Mouse (Mus musculus) limb, embryonic 13.5 days (tissue): ENCODE data around the gene Fam50b. TPM values are rescaled to one million over a fixed set of nuclear protein-coding genes. Genes with fewer than 3 reads are reported as not detected.

Experiments used
- ATAC-seq: fragments of 200-750 bp; cut with Nextera tagmentation; 2 replicates; pipeline ENCODE4 v1.8.0; 2017; ENCODE audit warnings: low read depth, moderate number of reproducible peaks, moderate TSS enrichment; ENCODE audit not compliant: low FRiP score
- H3K27ac ChIP-seq: fragments of 300-500 bp; sonication (generic); 2 replicates; pipeline ENCODE4 v1.5.1; 2015; ENCODE audit warnings: inconsistent platforms, mild to moderate bottlenecking, moderate library complexity
- H3K27me3 ChIP-seq: fragments of 300-500 bp; sonication (generic); 2 replicates; pipeline ENCODE4 v1.6.1; 2015; ENCODE audit warnings: mild to moderate bottlenecking, inconsistent platforms
- H3K36me3 ChIP-seq: fragments of 300-500 bp; sonication (generic); 2 replicates; pipeline ENCODE4 v1.6.1; 2015; ENCODE audit warnings: inconsistent platforms, mild to moderate bottlenecking, moderate library complexity
- H3K4me1 ChIP-seq: fragments of 300-500 bp; sonication (generic); 2 replicates; pipeline ENCODE4 v1.6.1; 2015; ENCODE audit warnings: inconsistent platforms
- H3K4me2 ChIP-seq: fragments of 300-500 bp; sonication (generic); replicated peaks from 2 replicates; pipeline ENCODE4 v1.6.1; 2015; ENCODE audit warnings: inconsistent platforms, mild to moderate bottlenecking, moderate library complexity
- H3K4me3 ChIP-seq: fragments of 300-500 bp; sonication (generic); 2 replicates; pipeline ENCODE4 v1.5.1; 2015; ENCODE audit warnings: moderate library complexity, mild to moderate bottlenecking, inconsistent platforms
- H3K9ac ChIP-seq: fragments of 300-500 bp; sonication (generic); 2 replicates; pipeline ENCODE4 v1.6.1; 2015; ENCODE audit warnings: mild to moderate bottlenecking, inconsistent platforms
- H3K9me3 ChIP-seq: fragments of 300-500 bp; sonication (generic); 2 replicates; pipeline ENCODE4 v1.6.1; 2016; ENCODE audit warnings: inconsistent platforms
- WGBS: fragments of 180-500 bp; shearing (Covaris S2); methylation state at CpG from one replicate; pipeline ENCODE4 v1.1.7; 2015; 5-methylcytosine and 5-hydroxymethylcytosine counted together
- polyA plus RNA-seq: library from polyadenylated mRNA; unstranded; fragments of >200 nt; fragmentation: Nextera tagmentation; extraction: Ambion mirVana; gene quantifications from 2 replicates; pipeline ENCODE4 v1.2.1, GENCODE M21; 2015

The Fam50b gene
- polyA plus RNA-seq, 1 experiment from 2014 or later = not detected

GRCm38 (mm10) chr13:34780856-34781610 lies 46.4 kb downstream of the Fam50b start:
- H3K27me3 ChIP-seq = no peaks in the 10 kb centered on the region
- H3K27ac ChIP-seq = peak overlapping the region; percentile 16; the same call in 1 of the 2 replicates
- no peak overlapping the region for H3K9ac ChIP-seq
- WGBS = 52% methylated on average over 7 of the region's 7 CpGs
- H3K4me1 ChIP-seq = peaks cover 15% of the 10 kb centered on the region
- H3K9me3 ChIP-seq = no peaks in the 10 kb centered on the region
- ATAC-seq = peak; percentile 64
- no peaks in the 10 kb centered on the region for H3K36me3 ChIP-seq
- H3K4me3 ChIP-seq = no peak overlapping the region
- no peak overlapping the region for H3K4me2 ChIP-seq

- no peaks in the 10 kb centered on the region for H3K9me3 ChIP-seq
- no peak overlapping the region for H3K27ac ChIP-seq
- H3K36me3 ChIP-seq = no peaks in the 10 kb centered on the region
- H3K27me3 ChIP-seq = no peaks in the 10 kb centered on the region
- no peak overlapping the region for H3K4me2 ChIP-seq
- H3K4me3 ChIP-seq = no peak overlapping the region
- WGBS = 68% methylated on average over 4 of the region's 4 CpGs
- peaks cover 15% of the 10 kb centered on the region for H3K4me1 ChIP-seq
- no peak overlapping the region for H3K9ac ChIP-seq
- peak; percentile 32; the same call in 1 of the 2 replicates for ATAC-seq
These were observed 47.0 kb downstream of the Fam50b start for GRCm38 (mm10) chr13:34781611-34782009.

- no peak overlapping the region for H3K4me2 ChIP-seq
- H3K27me3 ChIP-seq = no peaks in the 10 kb centered on the region
- no peak overlapping the region for H3K9ac ChIP-seq
- H3K9me3 ChIP-seq = no peaks in the 10 kb centered on the region
- H3K36me3 ChIP-seq = no peaks in the 10 kb centered on the region
- no peak overlapping the region for H3K27ac ChIP-seq
- 79% methylated on average over 8 of the region's 8 CpGs for WGBS
- H3K4me1 ChIP-seq = peaks cover 22% of the 10 kb centered on the region
- H3K4me3 ChIP-seq = no peak overlapping the region
- no peak for ATAC-seq
These were observed 50.2 kb downstream of the Fam50b start for GRCm38 (mm10) chr13:34784818-34785217.

- no peak for ATAC-seq
- H3K9me3 ChIP-seq = no peaks in the 10 kb centered on the region
- H3K27ac ChIP-seq = no peak overlapping the region
- no peaks in the 10 kb centered on the region for H3K27me3 ChIP-seq
- no peak overlapping the region for H3K9ac ChIP-seq
- no peaks in the 10 kb centered on the region for H3K36me3 ChIP-seq
- no peak overlapping the region for H3K4me3 ChIP-seq
- peaks cover 8% of the 10 kb centered on the region; the same call in 1 of the 2 replicates for H3K4me1 ChIP-seq
- 88% methylated on average over 5 of the region's 5 CpGs for WGBS
- H3K4me2 ChIP-seq = no peak overlapping the region
These were observed 52.0 kb downstream of the Fam50b start for GRCm38 (mm10) chr13:34786634-34787033.

- no peaks in the 10 kb centered on the region for H3K27me3 ChIP-seq
- ATAC-seq = no peak
- peaks cover 7% of the 10 kb centered on the region; the same call in 1 of the 2 replicates for H3K4me1 ChIP-seq
- no peak overlapping the region for H3K4me3 ChIP-seq
- no peak overlapping the region for H3K4me2 ChIP-seq
- WGBS = 59% methylated on average over 5 of the region's 5 CpGs
- H3K9ac ChIP-seq = no peak overlapping the region
- H3K36me3 ChIP-seq = no peaks in the 10 kb centered on the region
- no peak overlapping the region for H3K27ac ChIP-seq
- no peaks in the 10 kb centered on the region for H3K9me3 ChIP-seq
These were observed 52.9 kb downstream of the Fam50b start for GRCm38 (mm10) chr13:34787546-34787945.

GRCm38 (mm10) chr13:34789176-34789818 lies 54.6 kb downstream of the Fam50b start:
- Histone ChIP-seq H3K27ac (no peak overlapping the region), H3K36me3 (no peaks in the 10 kb centered on the region), H3K4me1 (peaks cover 7% of the 10 kb centered on the region; the same call in 1 of the 2 replicates), H3K9me3 (no peaks in the 10 kb centered on the region), H3K27me3 (no peaks in the 10 kb centered on the region), H3K9ac (no peak overlapping the region), H3K4me2 (no peak overlapping the region), H3K4me3 (no peak overlapping the region)
- WGBS = 77% methylated on average over 3 of the region's 3 CpGs
- no peak for ATAC-seq

GRCm38 (mm10) chr13:34793066-34793465 lies 58.4 kb downstream of the Fam50b start:
- H3K9ac ChIP-seq = no peak overlapping the region
- no peak overlapping the region for H3K4me3 ChIP-seq
- H3K27ac ChIP-seq = no peak overlapping the region
- H3K9me3 ChIP-seq = no peaks in the 10 kb centered on the region
- no peaks in the 10 kb centered on the region for H3K27me3 ChIP-seq
- no peak overlapping the region for H3K4me2 ChIP-seq
- H3K36me3 ChIP-seq = no peaks in the 10 kb centered on the region
- 76% methylated on average over 7 of the region's 7 CpGs for WGBS
- no peaks in the 10 kb centered on the region for H3K4me1 ChIP-seq
- ATAC-seq = no peak

- no peak overlapping the region for H3K27ac ChIP-seq
- no peak overlapping the region for H3K4me2 ChIP-seq
- H3K27me3 ChIP-seq = no peaks in the 10 kb centered on the region
- no peak overlapping the region for H3K4me3 ChIP-seq
- H3K36me3 ChIP-seq = no peaks in the 10 kb centered on the region
- H3K9ac ChIP-seq = no peak overlapping the region
- no peak for ATAC-seq
- no peaks in the 10 kb centered on the region for H3K9me3 ChIP-seq
- no peaks in the 10 kb centered on the region for H3K4me1 ChIP-seq
- 34% methylated on average over 2 of the region's 2 CpGs for WGBS
These were observed 59.2 kb downstream of the Fam50b start for GRCm38 (mm10) chr13:34793816-34794215.

GRCm38 (mm10) chr13:34794426-34794825 lies 59.8 kb downstream of the Fam50b start:
- Histone ChIP-seq H3K4me2 (no peak overlapping the region), H3K36me3 (no peaks in the 10 kb centered on the region)
- 56% methylated on average over 2 of the region's 2 CpGs for WGBS

More at GRCm38 (mm10) chr13:34794426-34794825, 59.8 kb downstream of the Fam50b start:
- no peaks in the 10 kb centered on the region for H3K9me3 ChIP-seq
- H3K9ac ChIP-seq = no peak overlapping the region
- no peaks in the 10 kb centered on the region for H3K4me1 ChIP-seq
- no peak overlapping the region for H3K27ac ChIP-seq
- no peaks in the 10 kb centered on the region for H3K27me3 ChIP-seq
- no peak overlapping the region for H3K4me3 ChIP-seq
- no peak for ATAC-seq

Other genes starting within 250 kb of the Fam50b start
- gene Pxdc1, start 81.4 kb upstream of the Fam50b start, polyA plus RNA-seq = 14.2 and 16.3 TPM in 2 replicates
- 86.0 and 88.7 TPM in 2 replicates for gene Prpf4b, start 140.5 kb downstream of the Fam50b start, polyA plus RNA-seq
- gene Fam217a, start 189.5 kb downstream of the Fam50b start, polyA plus RNA-seq = 0.70 and 1.2 TPM in 2 replicates
- gene 4933417A18Rik, start 189.6 kb downstream of the Fam50b start, polyA plus RNA-seq = not detected in 2 replicates
- gene Eci3, start 229.0 kb downstream of the Fam50b start, polyA plus RNA-seq = 1.00 and 1.4 TPM in 2 replicates